ENCODE assay signal across 8 mouse cellular contexts in genomic region chr15:78851505-78852153, GRCm38 (mm10). TPM values are rescaled to one million over a fixed set of nuclear protein-coding genes. Genes with fewer than 3 reads are reported as not detected.
A peak's percentile ranks its signal among the peaks of the same experiment; 100 is the strongest.
DNase-seq lines count a peak whose midpoint lies in the region; ATAC-seq lines count a peak whose summit lies in the region.

No protein-coding gene starts in this region.

- no peak overlapping the region for H3K4me3 ChIP-seq in intestine, embryonic 14.5 days (ENCODE audit: low read depth, low read length)

- intact Hi-C loops in left cerebral cortex, postnatal 10 days (cut with DNase I) = loop anchor here (2.0 kb wide), 1 partner anchor 25 kb away; no protein-coding TSS in a partner anchor

- peak overlapping the region; percentile 34; the same call in 1 of the 2 replicates for H3K27ac ChIP-seq in intestine, embryonic 14.5 days (ENCODE audit: low read depth)

- H3K4me1 ChIP-seq in intestine, embryonic 14.5 days (replicated peaks; ENCODE audit: control insufficient read depth, insufficient read depth, low read length) = peaks cover 12% of the 10 kb centered on the region

- DNase-seq in embryo, embryonic 10 days (ENCODE audit: low spot score) = peak; percentile 90
- DNase-seq in gastrocnemius, postnatal 25 days = peak; percentile 82
- DNase-seq in intestine, embryonic 14.5 days (ENCODE audit: low spot score) = peak; percentile 99
- DNase-seq in left cerebral cortex, postnatal 10 days (ENCODE audit: extremely low spot score in 1 of 2, low spot score in 2 of 2) = peak; percentile 83 to 93
- DNase-seq in right cerebral cortex, postnatal 14 days = peak; percentile 95
- DNase-seq in urinary bladder, postnatal 25 days (ENCODE audit: low spot score) = peak; percentile 94

- 11% methylated on average over 13 of the region's 13 CpGs for WGBS in intestine, embryonic 14.5 days

- no peaks in the 10 kb centered on the region for H3K27me3 ChIP-seq in intestine, embryonic 14.5 days (replicated peaks; ENCODE audit: control insufficient read depth, insufficient read depth, low read length)

- H3K9me3 ChIP-seq in intestine, embryonic 14.5 days (ENCODE audit: control insufficient read depth, low read length) = no peaks in the 10 kb centered on the region

- H3K4me2 ChIP-seq in intestine, embryonic 14.5 days (ENCODE audit: low read length) = 0 out of 2 replicates have a peak overlapping the region, but pooled peaks have one; percentile 10

- H3K9ac ChIP-seq in intestine, embryonic 14.5 days (ENCODE audit: low read length) = no peak overlapping the region

- peaks cover 21% of the 10 kb centered on the region for H3K36me3 ChIP-seq in intestine, embryonic 14.5 days (ENCODE audit: control insufficient read depth, insufficient read depth, low read length)

- ATAC-seq in activated CD4-positive, CD25-positive, alpha-beta regulatory T cell, adult 4 months = peak; percentile 89
- ATAC-seq in intestine, embryonic 14.5 days (replicated peaks; ENCODE audit: low FRiP score, low TSS enrichment, low read depth) = peak; percentile 41
- ATAC-seq in megakaryocyte-erythroid progenitor cell, adult 5-6 weeks (replicated peaks; ENCODE audit: low FRiP score, low TSS enrichment, poor library complexity, severe bottlenecking) = peak; percentile 89

RNA-seq across cellular contexts. Expression of gene Lgals2, which starts 3.7 kb away (rescaled TPM):
- polyA plus RNA-seq in activated CD4-positive, CD25-positive, alpha-beta regulatory T cell, adult 4 months (2017; shearing (Covaris generic)) = not detected
- not detected for total RNA-seq in gastrocnemius, postnatal 25 days (2021)
- 776 and 848 TPM in 2 replicates for polyA plus RNA-seq in intestine, embryonic 14.5 days (2014; fragmentation: Nextera tagmentation; extraction: Ambion mirVana)
- total RNA-seq in left cerebral cortex, postnatal 10 days (2021) = not detected
- not detected in 2 replicates for total RNA-seq in megakaryocyte-erythroid progenitor cell, adult 5-6 weeks (2014; fragmentation: Nextera tagmentation)
- not detected in 2 replicates for total RNA-seq in megakaryocyte-erythroid progenitor cell, adult 5-6 weeks (2017)

RNA-seq across cellular contexts. Expression of gene Cdc42ep1, which starts 9.2 kb away (rescaled TPM):
- not detected for polyA plus RNA-seq in activated CD4-positive, CD25-positive, alpha-beta regulatory T cell, adult 4 months (2017; shearing (Covaris generic))
- total RNA-seq in gastrocnemius, postnatal 25 days (2021) = 10 to 100 TPM in 1 of 2 experiments, 1 to 10 TPM in 1; 9.3 to 10.5 TPM
- polyA plus RNA-seq in intestine, embryonic 14.5 days (2014; fragmentation: Nextera tagmentation; extraction: Ambion mirVana) = 44.9 and 45.7 TPM in 2 replicates
- 1 to 10 TPM; 6.2 to 8.4 TPM for total RNA-seq in left cerebral cortex, postnatal 10 days (2021)
- total RNA-seq in megakaryocyte-erythroid progenitor cell, adult 5-6 weeks (2014; fragmentation: Nextera tagmentation) = 0.77 TPM in 1 of 2 replicates, not detected in the other
- total RNA-seq in megakaryocyte-erythroid progenitor cell, adult 5-6 weeks (2017) = not detected in 2 replicates

RNA-seq across cellular contexts. Expression of gene Gga1, which starts 25.4 kb away (rescaled TPM):
- 10 to 100 TPM; 13.8 to 18.1 TPM for polyA plus RNA-seq in activated CD4-positive, CD25-positive, alpha-beta regulatory T cell, adult 4 months (2017; shearing (Covaris generic))
- 10 to 100 TPM; 33.5 to 34.2 TPM for total RNA-seq in gastrocnemius, postnatal 25 days (2021)
- polyA plus RNA-seq in intestine, embryonic 14.5 days (2014; fragmentation: Nextera tagmentation; extraction: Ambion mirVana) = 38.1 and 44.4 TPM in 2 replicates
- 10 to 100 TPM; 54.7 to 57.6 TPM for total RNA-seq in left cerebral cortex, postnatal 10 days (2021)
- total RNA-seq in megakaryocyte-erythroid progenitor cell, adult 5-6 weeks (2014; fragmentation: Nextera tagmentation) = 30.0 and 47.6 TPM in 2 replicates
- 7.8 and 10.9 TPM in 2 replicates for total RNA-seq in megakaryocyte-erythroid progenitor cell, adult 5-6 weeks (2017)

RNA-seq across cellular contexts. Expression of gene Gm49510, which starts 47.8 kb away (rescaled TPM):
- polyA plus RNA-seq in activated CD4-positive, CD25-positive, alpha-beta regulatory T cell, adult 4 months (2017; shearing (Covaris generic)) = not detected
- under 1 TPM in 1 of 2 experiments, not detected in 1; 0.11 TPM for total RNA-seq in gastrocnemius, postnatal 25 days (2021)
- 0.62 and 0.86 TPM in 2 replicates for polyA plus RNA-seq in intestine, embryonic 14.5 days (2014; fragmentation: Nextera tagmentation; extraction: Ambion mirVana)
- total RNA-seq in left cerebral cortex, postnatal 10 days (2021) = not detected
- total RNA-seq in megakaryocyte-erythroid progenitor cell, adult 5-6 weeks (2014; fragmentation: Nextera tagmentation) = not detected in 2 replicates
- 2.6 TPM in 1 of 2 replicates, not detected in the other for total RNA-seq in megakaryocyte-erythroid progenitor cell, adult 5-6 weeks (2017)

RNA-seq across cellular contexts. Expression of gene Sh3bp1, which starts 47.9 kb away (rescaled TPM):
- 10 to 100 TPM; 43.8 to 75.5 TPM for polyA plus RNA-seq in activated CD4-positive, CD25-positive, alpha-beta regulatory T cell, adult 4 months (2017; shearing (Covaris generic))
- total RNA-seq in gastrocnemius, postnatal 25 days (2021) = 1 to 10 TPM; 2.6 to 3.1 TPM
- 30.2 and 35.5 TPM in 2 replicates for polyA plus RNA-seq in intestine, embryonic 14.5 days (2014; fragmentation: Nextera tagmentation; extraction: Ambion mirVana)
- total RNA-seq in left cerebral cortex, postnatal 10 days (2021) = 1 to 10 TPM; 8.7 to 9.4 TPM
- 31.8 and 53.7 TPM in 2 replicates for total RNA-seq in megakaryocyte-erythroid progenitor cell, adult 5-6 weeks (2014; fragmentation: Nextera tagmentation)
- 11.4 and 11.6 TPM in 2 replicates for total RNA-seq in megakaryocyte-erythroid progenitor cell, adult 5-6 weeks (2017)

Comparison
In these comparisons a context has a peak if more than half of its experiments do, and no peak if none do; other contexts are left out.
1. RNA of gene Cdc42ep1, which starts 9.2 kb away (total RNA-seq): 9.3 to 10.5 TPM in gastrocnemius, postnatal 25 days and 6.2 to 8.4 TPM in left cerebral cortex, postnatal 10 days; 0.77 TPM in megakaryocyte-erythroid progenitor cell, adult 5-6 weeks; every median in the first group is over 4 times any median in the second.
2. Peak in every context shown above with its lines, with median percentiles within 50 percentile points of each other: ATAC-seq and DNase-seq.